Mouse (Mus musculus) liver, adult 2 months (tissue): ENCODE measurements around the gene Srl.

Experiments used
- CTCF ChIP-seq: fragments of 200-500 bp; IDR thresholded peaks from 2 replicates; pipeline ENCODE4 v1.5.1; 2011; ENCODE audit warnings: low read depth, low read length, control low read depth
- POLR2A ChIP-seq: fragments of 200-500 bp; IDR thresholded peaks from 2 replicates; pipeline ENCODE4 v1.6.1; 2011; ENCODE audit warnings: low read length, control low read depth; ENCODE audit not compliant: insufficient read depth; ENCODE audit errors: extremely low read depth

DNA sequence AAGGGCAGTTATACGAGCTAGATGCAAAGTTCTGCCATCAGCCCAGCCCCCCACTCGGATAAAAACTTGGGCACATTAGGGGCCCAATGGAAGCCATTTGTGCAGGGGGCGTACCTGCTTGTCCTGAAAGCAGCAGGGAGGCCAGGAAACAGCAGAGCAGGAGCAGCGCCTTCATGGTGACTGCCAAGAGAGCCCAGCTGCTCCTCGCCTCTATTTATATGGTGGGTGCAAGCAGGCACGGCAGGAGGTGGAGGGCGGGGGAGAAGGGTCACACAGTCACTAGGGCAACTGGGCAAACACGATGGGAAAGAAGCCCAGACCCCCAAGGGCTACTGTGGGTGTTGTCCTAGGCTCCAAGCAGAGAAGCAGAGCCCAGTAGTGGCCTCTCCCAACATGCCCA, 18.7 kb downstream of the Srl start:
- TF ChIP-seq CTCF (no peak), POLR2A (no peak)
